Mouse (Mus musculus): Measurements from ENCODE around the gene Tgoln1.

Tgoln1 gene

DNA sequence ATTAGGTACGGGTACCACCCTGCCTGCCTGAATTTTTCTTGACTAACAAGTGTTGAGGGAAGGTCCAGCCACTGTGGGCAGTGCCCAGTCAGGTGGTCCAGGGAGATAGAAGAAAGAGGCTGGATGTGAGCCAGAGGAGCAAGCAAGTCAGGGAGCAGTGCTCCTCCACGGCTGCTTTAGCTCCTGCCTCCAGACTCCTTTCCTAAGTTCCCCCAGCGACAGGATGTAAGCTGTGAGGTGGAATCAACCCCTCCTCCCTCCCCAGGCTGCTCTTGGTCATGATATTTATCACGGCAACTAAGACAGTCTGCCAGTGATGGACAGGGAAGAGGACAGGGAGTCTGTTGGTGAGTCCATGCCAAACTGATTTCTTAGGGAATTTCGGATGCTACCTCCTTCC, 22.9 kb downstream of the Tgoln1 start:
- WGBS: 60% methylated on average over 5 of the region's 5 CpGs

DNA sequence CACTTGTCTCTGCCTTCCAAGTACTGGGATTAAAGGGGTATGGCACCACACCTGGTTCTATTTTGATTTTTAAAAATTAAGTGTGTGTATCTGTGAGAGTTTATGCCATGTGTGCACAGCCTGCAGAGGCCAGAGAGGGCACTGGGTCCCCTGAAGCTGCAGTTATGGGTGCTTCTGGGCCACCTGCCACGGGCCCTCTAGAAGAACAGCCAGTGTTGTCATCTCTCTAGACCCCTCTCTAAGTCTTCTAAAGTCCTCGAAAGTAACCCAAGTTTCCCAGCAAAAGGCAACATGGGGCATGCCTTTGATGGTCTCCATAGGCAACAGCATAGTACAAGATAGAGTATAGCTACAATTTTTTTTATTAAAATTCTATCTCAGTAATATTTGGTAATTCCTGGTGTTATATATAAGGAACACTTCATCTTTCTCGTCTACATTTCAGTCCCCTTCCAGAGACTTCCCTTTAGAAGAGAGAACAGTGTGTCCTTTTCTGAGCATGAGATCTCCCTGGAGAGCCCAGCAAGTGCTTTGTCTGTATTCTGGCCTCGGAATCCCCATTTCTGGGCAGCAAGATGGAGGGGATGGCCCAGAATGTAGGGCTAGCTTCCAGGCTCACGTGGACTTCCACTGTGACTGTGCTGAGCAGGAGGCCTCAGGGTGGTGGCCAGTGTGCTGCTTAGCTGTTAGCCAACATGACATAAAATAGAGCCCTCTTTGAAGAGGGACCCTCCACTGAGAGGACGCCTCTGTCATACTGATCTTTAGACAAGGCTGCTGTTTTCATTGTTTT, 23.6 kb downstream of the Tgoln1 start:
- WGBS: 71% methylated on average over 6 of the region's 6 CpGs

- WGBS: 75% methylated on average over 3 of the region's 3 CpGs
These were observed 30.1 kb downstream of the Tgoln1 start for GRCm38 (mm10) chr6:72586701-72587100.

DNA sequence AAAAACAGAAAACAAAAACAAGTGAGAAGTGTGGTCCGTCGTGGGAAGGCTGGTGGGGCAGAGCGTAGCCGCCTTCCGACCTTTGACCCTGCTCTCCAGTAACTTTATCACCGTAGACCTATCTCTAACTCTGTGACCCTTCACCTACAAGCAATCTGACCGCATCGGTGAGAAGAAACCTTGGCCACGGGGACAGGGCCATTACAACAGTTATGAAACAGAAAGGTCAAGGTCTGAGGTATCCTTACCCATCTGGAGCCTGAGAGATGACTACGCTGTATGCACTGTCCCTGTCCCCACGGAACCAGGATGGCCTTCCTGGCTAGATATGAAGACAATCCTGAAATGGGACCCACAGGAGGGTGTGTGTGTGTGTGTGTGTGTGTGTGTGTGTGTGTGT, 32.6 kb downstream of the Tgoln1 start:
- WGBS: 92% methylated on average over 11 of the region's 11 CpGs

- 90% methylated on average over 4 of the region's 4 CpGs for WGBS
These were observed 33.5 kb downstream of the Tgoln1 start for GRCm38 (mm10) chr6:72583211-72583839.

DNA sequence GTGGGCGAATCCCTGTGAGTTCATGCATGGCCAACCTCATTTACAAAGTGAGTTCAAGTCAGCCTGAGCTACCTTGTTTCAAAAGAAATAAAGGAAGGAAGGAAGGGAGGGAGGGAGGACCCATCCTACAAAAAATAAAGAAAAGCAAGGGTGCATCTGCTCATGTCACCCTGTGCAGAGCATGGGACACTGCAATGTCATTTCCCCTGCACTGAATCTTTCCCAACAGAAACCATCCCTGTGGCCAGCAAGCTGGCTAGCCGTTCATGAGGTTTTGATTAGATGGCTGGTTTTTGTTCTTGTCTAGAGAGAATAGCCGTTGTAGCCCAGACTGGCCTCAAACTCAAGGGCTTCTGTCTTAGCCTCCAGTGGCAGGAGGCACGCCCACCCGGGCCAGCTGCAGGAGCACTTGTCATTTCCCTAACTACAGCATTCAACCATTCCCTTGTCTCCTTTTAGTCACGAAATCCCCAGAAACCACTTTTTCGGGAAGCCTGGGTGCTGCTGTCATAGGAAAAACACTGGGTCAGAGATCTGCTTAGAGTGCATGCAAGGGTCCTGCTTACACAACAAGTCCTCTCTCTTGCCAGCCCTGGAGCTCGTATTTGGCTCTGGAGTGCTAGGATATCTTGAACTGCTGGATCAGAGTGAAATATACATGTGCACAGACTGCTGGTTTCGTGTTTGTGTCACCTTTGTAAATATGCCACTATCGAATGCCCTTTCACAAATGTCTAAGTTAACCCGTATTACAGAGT, 35.0 kb downstream of the Tgoln1 start:
- WGBS: 79% methylated on average over 11 of the region's 11 CpGs

- WGBS: 97% methylated on average over 3 of the region's 3 CpGs
These were observed 40.8 kb downstream of the Tgoln1 start for GRCm38 (mm10) chr6:72576041-72576440.

DNA sequence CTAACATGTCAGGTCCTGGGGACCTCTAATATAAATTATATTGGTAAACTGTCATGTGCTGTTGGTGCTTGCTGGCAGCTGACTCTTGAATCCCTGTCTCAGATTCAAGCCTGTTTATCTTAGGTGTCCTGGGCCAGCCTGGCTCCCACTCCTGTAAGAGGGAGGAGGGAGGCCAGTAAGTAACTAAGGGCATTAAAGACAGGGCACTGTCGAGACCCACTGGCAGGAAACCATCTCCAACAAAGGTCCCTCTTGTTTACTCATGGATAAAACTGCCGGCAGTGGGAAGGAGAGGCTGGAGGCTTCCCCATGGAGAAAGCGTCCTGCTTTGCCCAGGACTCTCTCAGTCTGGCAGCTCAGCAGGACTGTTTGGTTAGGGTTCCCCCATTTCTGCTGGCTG, 45.0 kb downstream of the Tgoln1 start:
- WGBS: 54% methylated on average over 3 of the region's 3 CpGs

- 81% methylated on average over 10 of the region's 10 CpGs for whole genome bisulfite sequencing
These were observed 46.0 kb downstream of the Tgoln1 start for GRCm38 (mm10) chr6:72570644-72571397.

DNA sequence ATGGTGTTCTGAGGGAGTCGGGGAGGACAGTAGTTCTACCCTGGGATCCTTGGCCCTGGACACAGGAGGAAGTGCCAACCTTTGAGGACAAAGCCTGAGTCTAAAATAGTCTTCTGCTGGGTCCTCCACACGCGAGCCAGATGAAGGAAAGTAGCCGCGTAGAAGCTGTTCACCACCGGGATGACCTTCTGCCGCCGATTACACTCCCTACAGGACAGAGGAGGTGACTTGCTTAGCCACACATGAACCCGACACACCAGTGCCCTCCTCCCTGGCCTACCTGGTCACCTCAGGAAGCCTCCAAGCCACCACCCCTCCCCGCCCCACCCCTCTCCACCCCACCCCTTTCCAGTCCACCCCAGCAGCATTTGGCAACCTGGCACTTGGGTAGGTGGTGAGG, 48.1 kb downstream of the Tgoln1 start:
- WGBS: 82% methylated on average over 10 of the region's 10 CpGs

DNA sequence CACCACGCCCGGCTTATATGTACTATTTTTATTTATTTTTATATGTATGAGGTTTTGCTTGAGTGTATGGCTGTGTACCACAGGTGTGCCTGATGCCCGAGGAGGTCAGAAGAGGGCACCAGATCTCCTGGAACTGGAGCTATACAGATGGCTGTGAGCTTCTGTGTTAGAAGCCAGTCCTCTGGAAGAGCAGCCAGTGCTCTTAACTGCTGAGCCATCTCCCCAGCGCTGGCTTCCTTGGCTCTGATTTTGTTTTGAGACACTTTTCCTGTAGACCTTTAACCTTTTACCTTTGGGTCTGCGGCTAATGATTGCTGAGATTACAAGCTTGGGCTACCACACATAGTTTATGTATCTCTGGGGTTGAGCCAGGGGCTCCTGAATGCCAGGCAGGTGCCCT, 49.3 kb downstream of the Tgoln1 start:
- WGBS: 85% methylated on average over 5 of the region's 5 CpGs

DNA sequence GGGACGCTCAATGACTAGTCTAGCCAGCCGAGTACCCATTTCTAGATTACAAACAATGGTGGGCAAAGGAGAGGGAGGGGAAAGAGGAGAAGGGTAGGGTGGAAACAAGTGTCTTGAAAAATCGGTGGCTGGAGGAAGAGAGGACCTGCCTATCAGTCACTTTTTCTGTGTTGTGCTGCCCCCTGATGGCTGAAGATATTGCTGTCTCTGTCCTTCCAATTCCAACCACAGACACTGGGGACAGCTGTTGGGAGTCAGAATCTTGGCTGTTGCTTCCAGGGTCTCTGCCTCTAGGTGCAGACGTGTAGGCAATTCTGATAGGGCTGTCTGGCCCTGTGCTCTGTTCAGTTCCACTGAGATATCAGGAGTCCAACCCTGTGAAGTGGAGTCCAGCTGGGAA, 50.8 kb downstream of the Tgoln1 start:
- WGBS: 0% methylated on average over 4 of the region's 4 CpGs

DNA sequence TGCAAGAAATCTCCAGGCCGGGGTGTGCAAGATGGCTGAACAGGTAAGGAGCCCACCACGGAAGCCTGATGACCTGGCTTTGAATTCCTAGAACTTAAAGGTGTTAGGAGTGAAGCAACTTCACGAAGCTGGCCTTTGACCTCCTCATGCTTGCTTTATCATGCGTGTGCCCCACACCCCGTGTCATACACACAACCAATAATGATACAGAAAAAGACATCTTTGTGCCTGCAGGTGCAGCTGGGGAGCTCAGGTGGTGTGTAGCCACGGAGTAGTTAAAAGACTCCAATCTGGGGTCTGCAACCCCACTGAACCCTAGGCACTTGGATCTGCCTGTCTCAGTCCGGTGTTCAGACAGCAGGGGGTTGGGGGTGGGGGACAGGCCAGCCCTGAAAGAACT, 51.3 kb downstream of the Tgoln1 start:
- WGBS: 75% methylated on average over 7 of the region's 7 CpGs

GRCm38 (mm10) chr6:72562894-72563293, 53.9 kb downstream of the Tgoln1 start:
- 78% methylated on average over 5 of the region's 5 CpGs for WGBS

DNA sequence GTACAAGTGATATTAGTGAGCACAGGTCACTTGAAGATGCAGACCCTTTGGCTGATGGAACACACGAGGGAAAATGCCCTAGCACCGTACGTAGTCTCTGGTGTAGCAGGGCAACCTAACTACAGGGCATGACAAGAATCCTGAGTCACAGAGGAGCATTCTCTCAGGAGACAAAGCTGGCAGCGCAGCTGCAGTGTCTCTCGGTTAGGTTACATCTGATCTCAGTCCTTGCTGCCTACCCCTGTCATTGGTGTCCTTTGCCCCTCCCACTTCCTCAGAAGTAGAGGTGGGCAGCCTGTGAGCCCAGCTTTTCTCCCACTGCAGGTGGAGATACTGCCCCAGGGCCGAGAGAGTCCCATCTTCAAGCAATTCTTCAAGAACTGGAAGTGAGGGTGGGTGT, 54.3 kb downstream of the Tgoln1 start:
- 67% methylated on average over 6 of the region's 6 CpGs for WGBS

DNA sequence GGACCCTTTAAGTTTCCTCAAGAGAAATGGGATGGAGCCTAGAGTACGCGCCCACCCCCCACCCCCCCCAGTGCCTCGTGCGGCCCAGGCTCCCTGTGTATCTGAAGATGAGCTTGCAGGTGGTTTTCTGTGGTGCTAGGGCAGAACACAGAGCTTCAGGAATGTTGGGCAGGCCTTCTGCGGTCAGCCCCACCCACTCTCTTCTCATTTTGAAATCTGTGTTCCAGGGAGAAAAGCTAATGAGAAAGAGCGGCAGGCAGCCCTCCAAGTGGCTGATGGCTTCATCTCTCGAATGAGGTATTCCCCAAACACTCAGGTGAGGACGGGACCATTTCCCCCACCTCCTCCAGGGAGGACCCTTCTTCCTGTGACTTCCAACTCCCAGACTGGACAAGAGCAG, 56.0 kb downstream of the Tgoln1 start:
- WGBS: 79% methylated on average over 8 of the region's 8 CpGs

Measured in cerebral cortex, adult 2 months (tissue).